Mouse (Mus musculus) midbrain, embryonic 15.5 days (tissue): ENCODE results near the gene Galnt4. TPM values are rescaled to one million over a fixed set of nuclear protein-coding genes. Genes with fewer than 3 reads are reported as not detected.
"Not testable (repeated sequence)": the region's sequence is repeated elsewhere in the genome, so short reads cannot be mapped to it uniquely, and the experiment has no call there.

Source experiments
- ATAC-seq: fragments of 200-750 bp; cut with Nextera tagmentation; replicated peaks from 2 replicates; pipeline ENCODE4 v1.8.0; 2017; ENCODE audit warnings: moderate TSS enrichment
- H3K27ac ChIP-seq: fragments of 300-500 bp; sonication (generic); 2 replicates; pipeline ENCODE4 v1.5.1; 2015; ENCODE audit warnings: mild to moderate bottlenecking, inconsistent platforms
- H3K27me3 ChIP-seq: fragments of 300-500 bp; sonication (generic); replicated peaks from 2 replicates; pipeline ENCODE4 v1.6.1; 2015; ENCODE audit warnings: inconsistent platforms
- H3K36me3 ChIP-seq: fragments of 300-500 bp; sonication (generic); replicated peaks from 2 replicates; pipeline ENCODE4 v1.6.1; 2015; ENCODE audit warnings: inconsistent platforms
- H3K4me1 ChIP-seq: fragments of 300-500 bp; sonication (generic); 2 replicates; pipeline ENCODE4 v1.6.1; 2015; ENCODE audit warnings: inconsistent platforms
- H3K4me2 ChIP-seq: fragments of 300-500 bp; sonication (generic); 2 replicates; pipeline ENCODE4 v1.6.1; 2015; ENCODE audit warnings: inconsistent platforms, mild to moderate bottlenecking, moderate library complexity
- H3K4me3 ChIP-seq: fragments of 300-500 bp; sonication (generic); 2 replicates; pipeline ENCODE4 v1.5.1; 2015; ENCODE audit warnings: mild to moderate bottlenecking, inconsistent platforms
- H3K9ac ChIP-seq: fragments of 300-500 bp; sonication (generic); 2 replicates; pipeline ENCODE4 v1.6.1; 2015; ENCODE audit warnings: mild to moderate bottlenecking, inconsistent platforms
- H3K9me3 ChIP-seq: fragments of 300-500 bp; sonication (generic); 2 replicates; pipeline ENCODE4 v1.6.1; 2016; ENCODE audit warnings: inconsistent platforms
- WGBS: fragments of 180-500 bp; shearing (Covaris S2); methylation state at CpG from one replicate; pipeline ENCODE4 v1.1.7; 2015; ENCODE audit warnings: mixed read lengths; 5-methylcytosine and 5-hydroxymethylcytosine counted together
- polyA plus RNA-seq: library from polyadenylated mRNA; unstranded; fragments of >200 nt; fragmentation: Nextera tagmentation; extraction: Ambion mirVana; gene quantifications from 2 replicates; pipeline ENCODE4 v1.2.1, GENCODE M21; 2015

The Galnt4 gene
- polyA plus RNA-seq, 1 experiment from 2014 or later = 2.7 TPM

GRCm38 (mm10) chr10:99136337-99136736 is 28.4 kb downstream of the Galnt4 start:
- ATAC-seq = no peak
- H3K4me1 ChIP-seq = no peaks in the 10 kb centered on the region
- no peak overlapping the region for H3K4me3 ChIP-seq
- H3K36me3 ChIP-seq = no peaks in the 10 kb centered on the region; the same call in 1 of the 2 replicates
- H3K9ac ChIP-seq = no peak overlapping the region
- H3K9me3 ChIP-seq = no peaks in the 10 kb centered on the region
- H3K27me3 ChIP-seq = no peaks in the 10 kb centered on the region
- no peak overlapping the region for H3K27ac ChIP-seq
- no peak overlapping the region for H3K4me2 ChIP-seq
- 55% methylated on average over 5 of the region's 5 CpGs for WGBS

GRCm38 (mm10) chr10:99145611-99146010 is 37.7 kb downstream of the Galnt4 start:
- 84% methylated on average over 8 of the region's 8 CpGs for whole genome bisulfite sequencing
- H3K4me3 ChIP-seq = no peak overlapping the region
- no peaks in the 10 kb centered on the region for H3K27me3 ChIP-seq
- H3K9me3 ChIP-seq = no peaks in the 10 kb centered on the region
- 0 out of 2 replicates have a peak, but pooled peaks cover 3% of the 10 kb centered on the region for H3K36me3 ChIP-seq
- H3K4me1 ChIP-seq = no peaks in the 10 kb centered on the region
- no peak overlapping the region for H3K9ac ChIP-seq
- no peak for ATAC-seq
- H3K27ac ChIP-seq = no peak overlapping the region
- H3K4me2 ChIP-seq = no peak overlapping the region

- no peak overlapping the region for H3K4me3 ChIP-seq
- no peaks in the 10 kb centered on the region for H3K4me1 ChIP-seq
- H3K36me3 ChIP-seq = 0 out of 2 replicates have a peak, but pooled peaks cover 3% of the 10 kb centered on the region
- H3K27ac ChIP-seq = no peak overlapping the region
- H3K9ac ChIP-seq = no peak overlapping the region
- no peaks in the 10 kb centered on the region for H3K27me3 ChIP-seq
- H3K4me2 ChIP-seq = no peak overlapping the region
- 92% methylated on average over 8 of the region's 8 CpGs for WGBS
- no peak for ATAC-seq
- no peaks in the 10 kb centered on the region for H3K9me3 ChIP-seq
Observed at GRCm38 (mm10) chr10:99146596-99146995, 38.6 kb downstream of the Galnt4 start.

GRCm38 (mm10) chr10:99150016-99150415 is 42.1 kb downstream of the Galnt4 start:
- WGBS = 96% methylated on average over 6 of the region's 6 CpGs
- Histone ChIP-seq H3K9me3 (no peaks in the 10 kb centered on the region), H3K27me3 (no peaks in the 10 kb centered on the region), H3K4me2 (no peak overlapping the region), H3K27ac (no peak overlapping the region), H3K4me3 (no peak overlapping the region), H3K36me3 (0 out of 2 replicates have a peak, but pooled peaks cover 3% of the 10 kb centered on the region), H3K9ac (no peak overlapping the region), H3K4me1 (no peaks in the 10 kb centered on the region)
- no peak for ATAC-seq

GRCm38 (mm10) chr10:99151580-99151979 is 43.6 kb downstream of the Galnt4 start:
- H3K27me3 ChIP-seq = no peaks in the 10 kb centered on the region
- H3K27ac ChIP-seq = no peak overlapping the region
- no peak overlapping the region for H3K4me2 ChIP-seq
- no peaks in the 10 kb centered on the region for H3K9me3 ChIP-seq
- H3K4me3 ChIP-seq = no peak overlapping the region
- WGBS = 96% methylated on average over 1 of the region's 1 CpGs
- no peak overlapping the region for H3K9ac ChIP-seq
- no peaks in the 10 kb centered on the region for H3K4me1 ChIP-seq
- ATAC-seq = no peak
- H3K36me3 ChIP-seq = no peaks in the 10 kb centered on the region

- Histone ChIP-seq H3K4me2 (no peak overlapping the region), H3K9me3 (no peaks in the 10 kb centered on the region), H3K36me3 (no peaks in the 10 kb centered on the region), H3K27ac (no peak overlapping the region), H3K27me3 (no peaks in the 10 kb centered on the region), H3K4me3 (no peak overlapping the region), H3K4me1 (no peaks in the 10 kb centered on the region), H3K9ac (no peak overlapping the region)
- 92% methylated on average over 6 of the region's 6 CpGs for WGBS
- ATAC-seq = no peak
Observed at GRCm38 (mm10) chr10:99152063-99152462, 44.1 kb downstream of the Galnt4 start.

GRCm38 (mm10) chr10:99154635-99155034 is 46.7 kb downstream of the Galnt4 start:
- 89% methylated on average over 8 of the region's 8 CpGs for whole genome bisulfite sequencing
- Histone ChIP-seq H3K9ac (no peak overlapping the region), H3K36me3 (no peaks in the 10 kb centered on the region), H3K27ac (no peak overlapping the region), H3K27me3 (no peaks in the 10 kb centered on the region), H3K4me2 (no peak overlapping the region), H3K9me3 (no peaks in the 10 kb centered on the region), H3K4me1 (no peaks in the 10 kb centered on the region), H3K4me3 (no peak overlapping the region)
- ATAC-seq = no peak

GRCm38 (mm10) chr10:99156808-99157207 is 48.8 kb downstream of the Galnt4 start:
- Histone ChIP-seq H3K9me3 (no peaks in the 10 kb centered on the region), H3K27me3 (no peaks in the 10 kb centered on the region), H3K36me3 (no peaks in the 10 kb centered on the region), H3K4me2 (no peak overlapping the region), H3K4me3 (no peak overlapping the region), H3K9ac (no peak overlapping the region), H3K4me1 (no peaks in the 10 kb centered on the region), H3K27ac (no peak overlapping the region)
- 92% methylated on average over 5 of the region's 5 CpGs for WGBS
- ATAC-seq = no peak

GRCm38 (mm10) chr10:99157697-99158096 is 49.7 kb downstream of the Galnt4 start:
- not testable (repeated sequence) for H3K36me3 ChIP-seq, H3K9ac ChIP-seq, ATAC-seq, H3K27ac ChIP-seq, H3K9me3 ChIP-seq, H3K4me3 ChIP-seq, H3K27me3 ChIP-seq, H3K4me2 ChIP-seq, H3K4me1 ChIP-seq
- 96% methylated on average over 10 of the region's 10 CpGs for WGBS

GRCm38 (mm10) chr10:99161987-99162582 is 54.1 kb downstream of the Galnt4 start:
- no peaks in the 10 kb centered on the region for H3K36me3 ChIP-seq
- no peak overlapping the region for H3K27ac ChIP-seq
- H3K27me3 ChIP-seq = no peaks in the 10 kb centered on the region
- no peak overlapping the region for H3K4me2 ChIP-seq
- H3K4me1 ChIP-seq = no peaks in the 10 kb centered on the region
- no peak for ATAC-seq
- WGBS = 36% methylated on average over 8 of the region's 8 CpGs
- no peak overlapping the region for H3K4me3 ChIP-seq
- H3K9ac ChIP-seq = no peak overlapping the region
- no peaks in the 10 kb centered on the region for H3K9me3 ChIP-seq

Other genes starting within 250 kb of the Galnt4 start
- gene Atp2b1, start 193.8 kb upstream of the Galnt4 start, polyA plus RNA-seq = 216 and 232 TPM in 2 replicates
- 10.9 and 12.1 TPM in 2 replicates for gene Poc1b, start 1.1 kb upstream of the Galnt4 start, polyA plus RNA-seq
- gene Phxr2, start 18.2 kb downstream of the Galnt4 start, polyA plus RNA-seq = not detected in 2 replicates
- 27.0 and 28.3 TPM in 2 replicates for gene Dusp6, start 155.1 kb downstream of the Galnt4 start, polyA plus RNA-seq